Comparison of ENCODE assay signal across 7 mouse cellular contexts in the genomic region with DNA sequence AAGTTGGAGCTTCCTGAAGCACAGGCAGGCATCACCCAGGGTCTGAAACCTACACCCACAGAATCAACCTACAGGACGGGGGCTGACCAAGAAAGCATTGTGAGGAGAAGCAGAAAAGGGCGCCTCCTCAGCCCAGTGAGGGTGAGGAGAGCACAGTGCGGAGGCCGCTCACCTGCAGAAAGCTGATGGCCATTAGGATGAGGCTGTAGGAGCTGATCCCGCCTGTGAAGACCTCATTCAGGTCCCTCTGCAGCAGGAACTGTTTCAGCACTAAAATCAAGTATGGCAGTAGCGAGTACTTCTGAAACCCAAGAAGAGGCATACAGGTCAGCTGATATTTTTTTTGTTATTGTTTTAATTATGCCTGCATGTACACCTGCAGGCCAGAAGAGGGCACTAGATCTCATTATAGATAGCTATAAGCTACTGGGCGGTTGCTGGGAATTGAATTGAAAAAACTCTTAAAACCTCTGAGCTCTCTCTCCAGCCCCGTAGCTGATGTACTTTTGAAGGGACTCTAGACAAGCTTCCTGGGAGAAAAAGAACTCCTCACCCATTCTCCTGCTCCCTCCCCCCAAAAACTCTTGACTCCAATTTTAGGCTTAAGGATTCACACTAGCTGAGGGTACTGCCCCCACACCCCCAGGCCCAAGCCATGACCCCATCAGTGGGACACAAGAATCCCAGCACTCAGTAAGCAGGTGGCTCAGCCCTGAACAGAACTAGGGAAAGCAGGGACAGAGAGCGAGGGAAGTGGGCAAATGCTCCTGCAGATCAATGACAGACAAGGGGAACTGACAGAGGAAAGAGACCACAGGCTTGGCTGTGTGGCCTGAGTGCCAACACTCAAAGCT. TPM values are rescaled to one million over a fixed set of nuclear protein-coding genes. Genes with fewer than 3 reads are reported as not detected.
A peak's percentile ranks its signal among the peaks of the same experiment; 100 is the strongest.
DNase-seq lines count a peak whose midpoint lies in the region; ATAC-seq lines count a peak whose summit lies in the region.

No protein-coding gene starts in this region.

- H3K36me3 ChIP-seq in kidney, embryonic 16.5 days (ENCODE audit: insufficient read depth, low read length), result peaks cover 54% of the 10 kb centered on the region
- H3K36me3 ChIP-seq in forebrain, embryonic 13.5 days (ENCODE audit: poor library complexity, severe bottlenecking), result peaks cover 75% of the 10 kb centered on the region

- H3K27me3 ChIP-seq in kidney, embryonic 16.5 days (ENCODE audit: insufficient read depth, low read length), result no peaks in the 10 kb centered on the region
- no peaks in the 10 kb centered on the region for H3K27me3 ChIP-seq in forebrain, embryonic 13.5 days

- DNase-seq in kidney, postnatal 25 days, result no peak
- DNase-seq in MN1 (ENCODE audit: low spot score), result peak; percentile 68
- DNase-seq in lung, postnatal 25 days (ENCODE audit: low spot score), result peak; percentile 61
- no peak for DNase-seq in gastrocnemius, postnatal 36 days
- no peak for DNase-seq in left cerebral cortex, postnatal 4 days

- intact Hi-C loops in gastrocnemius, postnatal 36 days (cut with DNase I), result loop anchor here (2.0 kb wide), 2 partner anchors 39 to 145 kb away; no protein-coding TSS in a partner anchor
- intact Hi-C loops in left cerebral cortex, postnatal 4 days (cut with DNase I), result loop anchor here (5.0 to 10.0 kb wide), 2 partner anchors 118 to 1085 kb away; no protein-coding TSS in a partner anchor

- H3K27ac ChIP-seq in kidney, embryonic 16.5 days (ENCODE audit: low read length), result no peak overlapping the region
- H3K27ac ChIP-seq in forebrain, embryonic 13.5 days, result no peak overlapping the region

- 57% methylated on average over 9 of the region's 9 CpGs for WGBS in kidney, embryonic 16.5 days
- 62% methylated on average over 9 of the region's 9 CpGs for WGBS in forebrain, embryonic 13.5 days

- H3K9me3 ChIP-seq in kidney, embryonic 16.5 days (ENCODE audit: low read length), result no peaks in the 10 kb centered on the region
- no peaks in the 10 kb centered on the region for H3K9me3 ChIP-seq in forebrain, embryonic 13.5 days (replicated peaks)

- H3K4me1 ChIP-seq in kidney, embryonic 16.5 days (ENCODE audit: insufficient read depth, low read length), result no peaks in the 10 kb centered on the region
- no peaks in the 10 kb centered on the region for H3K4me1 ChIP-seq in forebrain, embryonic 13.5 days

- ATAC-seq in kidney, embryonic 16.5 days (ENCODE audit: low FRiP score, low TSS enrichment), result peak; percentile 62
- peak; percentile 76 for ATAC-seq in forebrain, embryonic 13.5 days

- no peak overlapping the region for H3K4me2 ChIP-seq in kidney, embryonic 16.5 days (replicated peaks; ENCODE audit: low read depth, low read length)
- H3K4me2 ChIP-seq in forebrain, embryonic 13.5 days, result no peak overlapping the region

- no peak overlapping the region for H3K9ac ChIP-seq in kidney, embryonic 16.5 days (replicated peaks; ENCODE audit: low read length)
- no peak overlapping the region for H3K9ac ChIP-seq in forebrain, embryonic 13.5 days

- H3K4me3 ChIP-seq in kidney, embryonic 16.5 days (ENCODE audit: low read length), result no peak overlapping the region
- no peak overlapping the region for H3K4me3 ChIP-seq in forebrain, embryonic 13.5 days

RNA-seq across cellular contexts. Expression of gene Nsun2, which starts 23.9 kb away (rescaled TPM):
- 124 and 131 TPM in 2 replicates for polyA plus RNA-seq in kidney, embryonic 16.5 days (2015; fragmentation: Nextera tagmentation; extraction: Ambion mirVana)
- polyA plus RNA-seq in forebrain, embryonic 13.5 days (2015; fragmentation: Nextera tagmentation; extraction: Ambion mirVana), result 85.5 and 89.6 TPM in 2 replicates
- total RNA-seq in gastrocnemius, postnatal 36 days (2021), result 10 to 100 TPM; 40.7 to 41.0 TPM
- total RNA-seq in left cerebral cortex, postnatal 4 days (2021), result 10 to 100 TPM; 84.5 to 89.7 TPM

RNA-seq across cellular contexts. Expression of gene Tent4a, which starts 24.8 kb away (rescaled TPM):
- 5.0 and 5.1 TPM in 2 replicates for polyA plus RNA-seq in kidney, embryonic 16.5 days (2015; fragmentation: Nextera tagmentation; extraction: Ambion mirVana)
- 7.3 and 7.5 TPM in 2 replicates for polyA plus RNA-seq in forebrain, embryonic 13.5 days (2015; fragmentation: Nextera tagmentation; extraction: Ambion mirVana)
- total RNA-seq in gastrocnemius, postnatal 36 days (2021), result 1 to 10 TPM; 5.3 to 6.5 TPM
- 10 to 100 TPM; 49.2 to 49.7 TPM for total RNA-seq in left cerebral cortex, postnatal 4 days (2021)

Comparison
In these comparisons a context has a peak if more than half of its experiments do, and no peak if none do; other contexts are left out.
1. DNase-seq: peak in MN1 (single experiment) and lung, postnatal 25 days (single experiment); none in kidney, postnatal 25 days (0 of 2), gastrocnemius, postnatal 36 days (0 of 2) and left cerebral cortex, postnatal 4 days (single experiment).
2. RNA of gene Tent4a, which starts 24.8 kb away (total RNA-seq): 49.2 to 49.7 TPM in left cerebral cortex, postnatal 4 days; 5.3 to 6.5 TPM in gastrocnemius, postnatal 36 days; every median in the first group is over 4 times any median in the second.